Mouse (Mus musculus): ENCODE measurements at regions not wholly inside any gene's neighbourhood (a gene's known extent, or its start where the extent isn't known, plus 50 kb on each side); places are given as distances from the start of the nearest gene placed in this dataset.
A peak's percentile ranks its signal among the peaks of the same experiment; 100 is the strongest.

DNA sequence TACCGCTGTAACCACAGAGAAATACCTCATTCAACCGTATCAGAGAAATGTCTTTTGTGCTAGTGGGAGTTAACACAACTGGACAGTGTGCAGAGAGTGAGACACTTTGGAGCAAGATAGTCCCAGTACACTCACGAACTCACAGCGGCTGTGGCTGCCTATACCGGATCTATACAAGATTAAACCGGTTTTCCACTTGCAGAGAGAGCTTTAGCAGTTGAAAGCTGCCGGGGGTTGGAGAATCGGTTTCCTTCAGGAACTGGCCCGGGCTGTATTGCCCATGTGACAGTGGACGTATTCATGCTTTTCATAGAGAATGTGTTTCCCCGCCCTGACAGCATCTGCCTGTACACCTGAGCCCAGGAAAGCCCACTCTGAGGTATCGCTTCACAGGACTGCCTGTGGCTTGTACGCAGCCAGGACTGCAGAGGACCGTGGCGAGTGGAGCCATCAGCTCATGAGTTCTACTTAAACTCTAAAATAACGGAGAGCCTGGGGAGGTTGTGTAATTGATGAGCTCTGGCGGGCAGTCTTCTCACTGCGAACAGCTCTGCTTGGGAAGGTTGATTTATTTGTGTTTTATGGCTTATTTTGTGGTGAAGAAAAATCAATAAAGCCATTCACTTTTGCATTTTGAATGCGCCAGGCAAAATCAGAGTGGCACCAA, 602.8 kb downstream of the Plekhb2 start:
- no peak overlapping the region for H3K9ac ChIP-seq (replicated peaks; ENCODE audit: low read depth)
- DNase-seq (ENCODE audit: low spot score), result no peak
- H3K9me3 ChIP-seq (ENCODE audit: low read length), result no peaks in the 10 kb centered on the region
- TF ChIP-seq CTCF (IDR thresholded peaks at IDR 0.05) (no peak), EP300 (IDR thresholded peaks at IDR 0.05) (no peak)
- H3K27ac ChIP-seq (ENCODE audit: low read length), result no peak overlapping the region
- H3K27me3 ChIP-seq (replicated peaks; ENCODE audit: insufficient read depth, low read length), result no peaks in the 10 kb centered on the region
- no peaks in the 10 kb centered on the region for H3K4me1 ChIP-seq (ENCODE audit: insufficient read depth, low read depth, low read length)
- no peak overlapping the region for H3K4me2 ChIP-seq (replicated peaks; ENCODE audit: low read depth, low read length)
- no peaks in the 10 kb centered on the region for H3K36me3 ChIP-seq (ENCODE audit: insufficient read depth, low read length)
- no peak overlapping the region for H3K4me3 ChIP-seq (ENCODE audit: low read depth, low read length)
- no peak for ATAC-seq
- WGBS, result 80% methylated on average over 19 of the region's 19 CpGs

DNA sequence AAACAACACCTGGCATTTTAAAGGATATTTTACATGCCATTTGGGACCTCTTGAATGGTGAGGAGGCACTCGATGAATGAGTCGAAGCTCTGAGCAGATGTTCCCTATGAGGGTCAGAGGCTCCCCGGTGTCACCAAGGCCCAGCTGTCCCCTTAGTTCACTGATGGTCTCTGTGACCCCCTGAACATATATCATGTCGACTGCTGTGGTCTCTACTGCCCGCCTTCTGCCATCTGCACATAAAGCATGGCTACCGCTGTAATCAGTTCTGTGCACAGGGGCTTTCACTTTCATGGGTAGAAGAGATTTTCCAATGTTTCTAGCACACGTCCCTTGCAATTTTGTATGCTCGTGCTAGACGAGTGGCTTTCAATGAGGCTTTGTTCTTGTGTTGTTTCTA, 607.8 kb downstream of the Plekhb2 start:
- WGBS, result 63% methylated on average over 9 of the region's 9 CpGs
- Histone ChIP-seq H3K4me2 (replicated peaks; ENCODE audit: low read depth, low read length) (no peak overlapping the region), H3K9ac (replicated peaks; ENCODE audit: low read depth) (no peak overlapping the region), H3K4me1 (ENCODE audit: insufficient read depth, low read depth, low read length) (no peaks in the 10 kb centered on the region), H3K27me3 (replicated peaks; ENCODE audit: insufficient read depth, low read length) (no peaks in the 10 kb centered on the region), H3K36me3 (ENCODE audit: insufficient read depth, low read length) (no peaks in the 10 kb centered on the region), H3K27ac (ENCODE audit: low read length) (no peak overlapping the region), H3K4me3 (ENCODE audit: low read depth, low read length) (no peak overlapping the region), H3K9me3 (ENCODE audit: low read length) (no peaks in the 10 kb centered on the region)
- ATAC-seq, result no peak
- no peak for TF ChIP-seq EP300 (IDR thresholded peaks at IDR 0.05)
- TF ChIP-seq CTCF (IDR thresholded peaks at IDR 0.05), result no peak
- no peak for DNase-seq (ENCODE audit: low spot score)

DNA sequence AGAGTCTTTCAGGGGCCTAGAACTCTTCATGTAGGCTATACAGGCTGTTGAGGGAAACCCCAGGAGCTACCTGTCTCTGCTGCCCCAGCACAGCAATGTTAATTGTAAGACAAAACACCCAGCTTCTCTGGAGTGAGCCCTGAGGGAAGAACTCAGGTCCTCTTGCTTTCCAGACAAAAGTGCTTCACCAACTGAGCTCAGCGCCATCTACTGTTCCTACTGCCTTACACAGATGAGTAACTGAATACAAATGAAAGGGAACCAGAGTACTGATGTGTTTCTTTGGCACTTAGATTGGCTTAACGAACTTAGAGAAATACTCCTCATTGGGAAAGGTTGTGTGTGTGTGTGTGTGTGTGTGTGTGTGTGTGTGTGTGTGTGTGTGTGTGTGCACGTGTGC, 603.1 kb upstream of the Hs6st1 start:
- Histone ChIP-seq H3K4me2 (replicated peaks; ENCODE audit: low read depth, low read length) (no peak overlapping the region), H3K9me3 (ENCODE audit: low read length) (no peaks in the 10 kb centered on the region), H3K9ac (replicated peaks; ENCODE audit: low read depth) (no peak overlapping the region), H3K4me3 (ENCODE audit: low read depth, low read length) (no peak overlapping the region), H3K27ac (ENCODE audit: low read length) (no peak overlapping the region), H3K27me3 (replicated peaks; ENCODE audit: insufficient read depth, low read length) (no peaks in the 10 kb centered on the region), H3K36me3 (ENCODE audit: insufficient read depth, low read length) (no peaks in the 10 kb centered on the region), H3K4me1 (ENCODE audit: insufficient read depth, low read depth, low read length) (no peaks in the 10 kb centered on the region)
- 50% methylated on average over 3 of the region's 3 CpGs for whole genome bisulfite sequencing
- no peak for TF ChIP-seq EP300 (IDR thresholded peaks at IDR 0.05)
- peak; percentile 40 for TF ChIP-seq CTCF (IDR thresholded peaks at IDR 0.05)
- ATAC-seq (no peak), DNase-seq (ENCODE audit: low spot score) (no peak)

DNA sequence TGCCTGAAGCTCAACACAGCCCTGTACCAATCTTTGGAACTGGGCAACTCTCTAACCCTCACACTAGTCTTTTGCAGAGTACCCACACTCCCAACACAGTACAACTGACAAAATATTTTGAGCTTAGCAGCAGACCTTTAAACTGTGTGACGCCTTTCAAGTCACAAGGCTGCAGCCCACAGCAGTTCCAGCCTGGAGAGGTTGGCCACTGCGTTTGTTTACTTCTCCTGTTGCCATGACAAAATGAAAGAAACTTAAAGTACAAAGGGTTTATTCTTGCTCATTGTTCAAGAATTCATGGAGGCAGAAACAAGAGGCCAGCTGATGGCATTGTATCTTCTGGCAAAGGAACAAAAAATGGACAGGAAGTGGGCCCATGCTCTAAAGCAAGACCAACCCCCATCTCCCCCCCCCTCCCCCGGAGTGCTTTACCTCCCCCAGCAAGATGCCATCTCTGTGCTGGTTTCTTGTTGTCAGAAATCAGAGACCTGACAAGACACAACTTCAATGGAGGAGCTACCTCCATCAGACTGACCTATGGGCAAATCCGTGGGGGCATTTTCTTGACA, 598.9 kb upstream of the Hs6st1 start:
- Histone ChIP-seq H3K4me3 (ENCODE audit: low read depth, low read length) (no peak overlapping the region), H3K36me3 (ENCODE audit: insufficient read depth, low read length) (no peaks in the 10 kb centered on the region), H3K4me1 (ENCODE audit: insufficient read depth, low read depth, low read length) (no peaks in the 10 kb centered on the region), H3K4me2 (replicated peaks; ENCODE audit: low read depth, low read length) (no peak overlapping the region), H3K9me3 (ENCODE audit: low read length) (no peaks in the 10 kb centered on the region), H3K27ac (ENCODE audit: low read length) (no peak overlapping the region), H3K9ac (replicated peaks; ENCODE audit: low read depth) (no peak overlapping the region), H3K27me3 (replicated peaks; ENCODE audit: insufficient read depth, low read length) (no peaks in the 10 kb centered on the region)
- TF ChIP-seq EP300 (IDR thresholded peaks at IDR 0.05) (no peak), CTCF (IDR thresholded peaks at IDR 0.05) (no peak)
- ATAC-seq (peak; percentile 50), DNase-seq (ENCODE audit: low spot score) (peak; percentile 23)
- 69% methylated on average over 4 of the region's 4 CpGs for WGBS

DNA sequence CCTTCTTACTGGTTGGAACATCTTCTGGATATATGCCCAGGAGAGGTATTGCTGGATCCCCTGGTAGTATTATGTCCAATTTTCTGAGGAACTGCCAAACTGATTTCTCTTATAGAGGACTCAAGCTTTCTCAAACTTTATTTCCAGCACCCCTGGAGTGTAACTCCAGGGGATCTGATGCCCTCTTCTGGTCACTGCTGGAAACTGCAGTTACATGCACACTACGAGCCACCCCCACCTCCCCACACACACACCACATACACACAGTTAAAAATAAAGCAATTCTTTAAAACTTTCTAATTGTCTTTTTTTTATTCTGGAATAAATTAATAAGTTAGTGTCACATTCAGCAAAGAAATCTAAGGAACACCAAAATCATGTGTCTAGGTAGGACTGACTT, 589.9 kb upstream of the Hs6st1 start:
- H3K27me3 ChIP-seq (replicated peaks; ENCODE audit: insufficient read depth, low read length), result no peaks in the 10 kb centered on the region
- TF ChIP-seq CTCF (IDR thresholded peaks at IDR 0.05), result peak; percentile 42
- no peak for TF ChIP-seq EP300 (IDR thresholded peaks at IDR 0.05)
- WGBS, result 84% methylated on average over 1 of the region's 1 CpGs
- no peak for DNase-seq (ENCODE audit: low spot score)
- H3K4me2 ChIP-seq (replicated peaks; ENCODE audit: low read depth, low read length), result no peak overlapping the region
- H3K9ac ChIP-seq (replicated peaks; ENCODE audit: low read depth), result no peak overlapping the region
- H3K36me3 ChIP-seq (ENCODE audit: insufficient read depth, low read length), result no peaks in the 10 kb centered on the region
- no peak overlapping the region for H3K27ac ChIP-seq (ENCODE audit: low read length)
- no peaks in the 10 kb centered on the region for H3K9me3 ChIP-seq (ENCODE audit: low read length)
- no peaks in the 10 kb centered on the region for H3K4me1 ChIP-seq (ENCODE audit: insufficient read depth, low read depth, low read length)
- ATAC-seq, result no peak
- no peak overlapping the region for H3K4me3 ChIP-seq (ENCODE audit: low read depth, low read length)

DNA sequence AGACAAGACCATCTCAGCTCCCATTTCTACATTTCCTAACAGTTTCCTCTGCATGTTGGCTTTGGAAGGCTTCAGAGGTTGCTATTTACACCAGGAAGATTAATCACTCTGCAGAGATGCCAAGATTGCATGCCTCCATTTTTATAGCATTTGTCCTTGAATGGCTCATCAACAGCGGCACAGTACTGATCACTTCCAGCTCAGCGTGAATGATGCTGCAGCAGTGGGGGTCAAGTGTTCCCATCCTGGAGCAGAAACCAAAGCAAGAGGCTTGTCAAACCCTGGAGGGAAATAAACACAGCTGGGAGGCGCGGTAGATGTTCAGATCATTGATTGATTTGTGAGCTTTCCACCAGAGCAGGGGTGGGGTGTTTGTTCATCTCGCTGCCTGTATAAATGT, 572.2 kb upstream of the Hs6st1 start:
- H3K4me3 ChIP-seq (ENCODE audit: low read depth, low read length), result no peak overlapping the region
- TF ChIP-seq EP300 (IDR thresholded peaks at IDR 0.05), result no peak
- TF ChIP-seq CTCF (IDR thresholded peaks at IDR 0.05), result no peak
- WGBS, result 18% methylated on average over 5 of the region's 5 CpGs
- no peak for ATAC-seq
- DNase-seq (ENCODE audit: low spot score), result peak; percentile 2
- no peaks in the 10 kb centered on the region for H3K9me3 ChIP-seq (ENCODE audit: low read length)
- H3K36me3 ChIP-seq (ENCODE audit: insufficient read depth, low read length), result no peaks in the 10 kb centered on the region
- no peak overlapping the region for H3K9ac ChIP-seq (replicated peaks; ENCODE audit: low read depth)
- H3K27ac ChIP-seq (ENCODE audit: low read length), result no peak overlapping the region
- no peaks in the 10 kb centered on the region for H3K4me1 ChIP-seq (ENCODE audit: insufficient read depth, low read depth, low read length)
- H3K4me2 ChIP-seq (replicated peaks; ENCODE audit: low read depth, low read length), result no peak overlapping the region
- H3K27me3 ChIP-seq (replicated peaks; ENCODE audit: insufficient read depth, low read length), result no peaks in the 10 kb centered on the region
